Mouse (Mus musculus) spleen, adult 2 months (tissue): ENCODE data around the gene Gzma. TPM values are rescaled to one million over a fixed set of nuclear protein-coding genes. Genes with fewer than 3 reads are reported as not detected.

Experiments
- DNase-seq, 2 experiments: peaks; one replicate each; pipeline versions ENCODE4 v3.0.0 to v3.0.0-alpha.2; 2012 to 2021; ENCODE audit warnings: low spot score in 2 of 2, low read depth in 1 of 2
- H3K27ac ChIP-seq: fragments of 200-500 bp; 2 replicates; pipeline ENCODE4 v1.5.1; 2012; ENCODE audit warnings: low read length, inconsistent platforms; ENCODE audit not compliant: insufficient read depth
- H3K27me3 ChIP-seq: fragments of 200-500 bp; 2 replicates; pipeline ENCODE4 v1.6.1; 2012; ENCODE audit warnings: mild to moderate bottlenecking, moderate library complexity, low read length, inconsistent platforms; ENCODE audit not compliant: control insufficient read depth, insufficient read depth
- H3K36me3 ChIP-seq: fragments of 200-500 bp; 2 replicates; pipeline ENCODE4 v1.6.1; 2012; ENCODE audit warnings: mild to moderate bottlenecking, low read length, inconsistent platforms; ENCODE audit not compliant: control insufficient read depth, insufficient read depth
- H3K4me1 ChIP-seq: fragments of 200-500 bp; 2 replicates; pipeline ENCODE4 v1.6.1; 2011; ENCODE audit warnings: inconsistent platforms; ENCODE audit not compliant: control insufficient read depth, insufficient read depth, insufficient read length
- H3K4me3 ChIP-seq: fragments of 200-500 bp; 2 replicates; pipeline ENCODE4 v1.5.1; 2011; ENCODE audit warnings: mild to moderate bottlenecking, inconsistent platforms; ENCODE audit not compliant: insufficient read depth, insufficient read length; ENCODE audit errors: extremely low read depth
- CTCF ChIP-seq: fragments of 200-500 bp; IDR thresholded peaks from 2 replicates; pipeline ENCODE4 v1.5.1; 2011; ENCODE audit warnings: mild to moderate bottlenecking, inconsistent platforms; ENCODE audit not compliant: insufficient read depth, insufficient read length, insufficient replicate concordance; ENCODE audit errors: extremely low read depth
- POLR2A ChIP-seq: fragments of 200-500 bp; IDR thresholded peaks from 2 replicates; pipeline ENCODE4 v1.6.1; 2011; ENCODE audit warnings: low read depth, low read length, inconsistent platforms
- WGBS: fragments of 180-500 bp; shearing (Covaris S2); methylation state at CpG from one replicate; pipeline ENCODE4 v1.1.7; 2018; 5-methylcytosine and 5-hydroxymethylcytosine counted together
- polyA plus RNA-seq: library from polyadenylated mRNA; depleted of rRNA; stranded (reverse); fragments of >200 nt; gene quantifications from 2 replicates; pipeline ENCODE4 v1.2.3, GENCODE M21; 2012; rRNA removed

Gzma gene
- polyA plus RNA-seq, 1 experiment, result 9.8 TPM

DNA sequence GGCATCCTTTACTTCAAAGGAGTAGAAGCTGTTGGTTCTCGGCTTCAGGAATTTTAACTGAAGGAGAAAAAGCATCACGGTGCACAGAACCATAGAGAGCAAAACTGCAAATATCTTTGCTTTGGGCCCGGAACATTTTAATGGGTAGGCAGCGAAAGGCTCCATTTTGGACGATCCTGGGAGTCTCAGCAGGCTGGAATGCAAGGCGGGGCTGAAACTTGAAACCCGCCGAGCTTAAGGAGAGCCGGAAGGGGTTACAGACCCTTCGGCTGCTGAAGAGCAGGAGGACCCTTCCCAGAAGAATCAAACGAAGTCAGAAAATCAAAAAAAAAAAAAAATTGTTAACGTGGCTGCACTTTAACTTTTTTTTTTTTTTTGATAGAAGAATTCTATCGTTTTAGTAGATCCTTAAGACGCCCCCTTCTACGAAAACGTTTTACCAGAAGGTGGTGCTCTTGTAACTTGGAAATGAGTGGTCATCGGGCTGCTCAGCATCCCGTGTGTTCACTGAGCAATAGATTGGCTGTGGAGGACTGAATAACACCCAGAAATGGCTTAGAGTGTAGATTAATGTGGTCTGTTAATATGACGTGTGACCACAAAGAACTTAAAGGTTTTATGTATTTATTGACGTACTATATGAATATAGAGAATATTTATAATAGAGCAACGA, 54.4 kb downstream of the Gzma start, which contains the start of gene Gpx8:
TSS of gene Gpx8 (minus strand) at position 200 of the 673 bp plus-strand sequence.
- no peaks in the 10 kb centered on the region for H3K36me3 ChIP-seq
- 11% methylated on average over 21 of the region's 21 CpGs for WGBS

DNA sequence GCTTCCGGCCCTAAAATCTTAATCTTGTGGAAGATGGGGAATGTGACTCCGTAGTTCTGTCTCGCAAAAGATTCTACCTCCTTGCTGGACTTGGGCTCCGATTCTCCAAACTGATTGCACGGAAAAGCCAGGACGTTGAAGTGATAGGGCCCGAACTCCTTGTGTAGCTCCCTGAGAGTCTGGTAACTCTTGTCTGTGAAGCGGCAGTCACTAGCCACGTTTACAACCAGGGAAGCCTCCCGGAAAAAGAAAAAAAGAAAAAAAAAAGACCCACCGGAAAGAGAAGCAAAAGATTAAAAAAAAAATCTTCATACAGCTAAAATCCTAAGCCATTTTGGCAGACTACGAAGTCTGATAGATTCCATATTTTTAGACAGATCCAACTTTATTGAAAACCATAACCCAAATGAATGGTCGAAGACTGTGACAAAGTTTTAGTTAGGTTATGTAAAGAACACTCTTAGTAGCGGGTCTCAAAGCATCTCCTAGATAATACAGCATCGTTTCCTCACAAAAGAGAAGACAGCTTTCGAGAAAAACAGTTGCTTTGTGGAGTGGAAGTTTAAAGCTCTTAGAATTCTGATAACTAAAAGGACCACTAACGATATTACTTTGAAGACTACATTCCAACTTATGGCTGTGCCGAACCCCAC, 55.2 kb downstream of the Gzma start:
- H3K36me3 ChIP-seq, result no peaks in the 10 kb centered on the region
- H3K27ac ChIP-seq, result no peak overlapping the region
- 55% methylated on average over 18 of the region's 18 CpGs for WGBS
- no peaks in the 10 kb centered on the region for H3K4me1 ChIP-seq
- no peak for TF ChIP-seq CTCF
- TF ChIP-seq POLR2A, result no peak
- DNase-seq, result no peak
- peaks cover 4% of the 10 kb centered on the region; the same call in 1 of the 2 replicates for H3K27me3 ChIP-seq
- H3K4me3 ChIP-seq, result peak overlapping the region; percentile 36; the same call in 1 of the 2 replicates

More for the DNA sequence above, 54.4 kb downstream of the Gzma start, which contains the start of gene Gpx8:
- no peaks in the 10 kb centered on the region for H3K4me1 ChIP-seq
- peaks cover 4% of the 10 kb centered on the region; the same call in 1 of the 2 replicates for H3K27me3 ChIP-seq
- TF ChIP-seq CTCF (no peak), POLR2A (no peak)
- no peak for DNase-seq
- H3K4me3 ChIP-seq, result peak within 1 kb of the TSS; percentile 36
- H3K27ac ChIP-seq, result no peak within 1 kb of the TSS

DNA sequence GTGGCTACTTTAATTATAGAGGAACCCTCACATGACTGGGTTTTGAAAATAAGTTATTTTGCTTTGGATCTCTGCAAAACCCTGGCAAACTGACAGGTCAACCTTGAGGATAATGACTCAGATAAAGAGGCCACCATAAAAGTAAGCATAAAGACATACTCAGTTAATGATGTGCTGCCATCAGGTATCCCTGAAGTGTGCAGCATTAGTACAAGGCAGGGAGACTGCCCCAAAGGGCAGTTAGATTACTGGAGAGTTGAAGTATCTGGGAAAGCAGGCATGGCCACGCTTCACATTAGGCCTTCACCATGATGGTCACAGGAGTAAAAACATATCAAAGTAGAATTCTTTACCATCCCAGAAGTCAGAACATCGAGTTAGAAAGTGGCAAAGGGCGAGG, 55.9 kb downstream of the Gzma start:
- no peak for TF ChIP-seq CTCF
- TF ChIP-seq POLR2A, result no peak
- Histone ChIP-seq H3K27me3 (peaks cover 4% of the 10 kb centered on the region; the same call in 1 of the 2 replicates), H3K4me3 (no peak overlapping the region), H3K4me1 (no peaks in the 10 kb centered on the region), H3K36me3 (no peaks in the 10 kb centered on the region), H3K27ac (no peak overlapping the region)
- no peak for DNase-seq
- 79% methylated on average over 3 of the region's 3 CpGs for WGBS

Other genes starting within 250 kb of the Gzma start
- 3.4 and 3.6 TPM in 2 replicates for gene Mtrex, start 173.6 kb downstream of the Gzma start, polyA plus RNA-seq
- 2.1 TPM in 2 replicates for gene Dhx29, start 173.5 kb downstream of the Gzma start, polyA plus RNA-seq
- 0.29 and 0.32 TPM in 2 replicates for gene Ccno, start 113.2 kb downstream of the Gzma start, polyA plus RNA-seq
- gene Mcidas, start 107.1 kb downstream of the Gzma start, polyA plus RNA-seq, result not detected in 2 replicates
- gene Cdc20b, start 65.9 kb downstream of the Gzma start, polyA plus RNA-seq, result 0.09 and 0.26 TPM in 2 replicates
- gene Gpx8, start 54.6 kb downstream of the Gzma start, polyA plus RNA-seq, result 0.61 and 0.67 TPM in 2 replicates
- gene Esm1, start 108.7 kb upstream of the Gzma start, polyA plus RNA-seq, result 4.0 and 5.4 TPM in 2 replicates
- gene Gzmk, start 124.9 kb upstream of the Gzma start, polyA plus RNA-seq, result 0.18 and 0.28 TPM in 2 replicates
- 0.08 and 0.12 TPM in 2 replicates for gene BC067074, start 192.2 kb upstream of the Gzma start, polyA plus RNA-seq